Mouse (Mus musculus): ENCODE results near the gene Nms.

Nms gene

GRCm38 (mm10) chr1:38992365-38992764 is 53.4 kb downstream of the Nms start:
- DNase-seq (ENCODE audit: low read depth, low spot score), result no peak

All from A20 (cell line).